Mouse (Mus musculus): ENCODE measurements at regions not wholly inside any gene's neighbourhood (a gene's known extent, or its start where the extent isn't known, plus 50 kb on each side); places are given as distances from the start of the nearest gene placed in this dataset.
A peak's percentile ranks its signal among the peaks of the same experiment; 100 is the strongest.

DNA sequence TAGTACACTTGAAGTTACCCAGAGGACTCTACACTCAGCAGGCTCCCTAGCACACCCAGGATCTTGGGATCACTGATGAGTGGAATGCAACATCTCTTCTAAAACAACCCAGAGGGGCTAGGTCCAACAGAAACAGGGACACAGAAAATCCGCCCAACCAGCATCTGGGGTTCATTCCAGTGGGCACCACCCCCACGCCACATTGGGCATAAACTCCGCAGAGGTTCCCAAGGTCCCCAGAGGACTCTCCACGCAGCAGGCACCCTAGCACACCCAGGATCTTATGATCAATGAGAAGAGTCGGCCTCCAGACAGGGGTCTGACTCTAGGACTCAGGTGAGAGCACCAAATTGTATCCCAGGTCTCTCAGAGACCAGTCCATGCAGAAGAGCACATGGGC, 1236.9 kb upstream of the B3galt2 start:
- DNase-seq (ENCODE audit: low spot score in 2 of 2): no peak
- intact Hi-C loops (cut with DNase I): no loop called here

DNA sequence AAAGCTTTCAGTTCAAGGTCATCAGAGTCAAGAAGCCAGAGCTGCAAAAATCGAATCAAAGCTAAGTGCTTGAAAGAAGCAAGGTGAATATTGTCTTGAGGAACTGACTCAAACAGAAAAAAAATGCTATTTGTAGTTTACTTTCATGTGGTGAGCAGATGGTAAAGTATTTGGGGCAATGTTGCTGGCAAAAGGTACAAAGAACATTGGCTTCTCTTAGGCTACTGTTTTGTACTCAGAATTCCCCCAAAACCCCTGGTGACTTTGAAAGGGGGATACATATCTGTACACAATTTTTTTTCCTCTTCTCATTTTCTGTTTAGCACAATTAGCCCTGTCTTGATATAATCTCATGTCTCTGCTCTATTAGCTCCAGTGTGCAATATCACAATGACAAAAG, 1217.8 kb upstream of the B3galt2 start:
- no peak for DNase-seq (ENCODE audit: low spot score in 2 of 2)
- intact Hi-C loops (cut with DNase I): no loop called here

DNA sequence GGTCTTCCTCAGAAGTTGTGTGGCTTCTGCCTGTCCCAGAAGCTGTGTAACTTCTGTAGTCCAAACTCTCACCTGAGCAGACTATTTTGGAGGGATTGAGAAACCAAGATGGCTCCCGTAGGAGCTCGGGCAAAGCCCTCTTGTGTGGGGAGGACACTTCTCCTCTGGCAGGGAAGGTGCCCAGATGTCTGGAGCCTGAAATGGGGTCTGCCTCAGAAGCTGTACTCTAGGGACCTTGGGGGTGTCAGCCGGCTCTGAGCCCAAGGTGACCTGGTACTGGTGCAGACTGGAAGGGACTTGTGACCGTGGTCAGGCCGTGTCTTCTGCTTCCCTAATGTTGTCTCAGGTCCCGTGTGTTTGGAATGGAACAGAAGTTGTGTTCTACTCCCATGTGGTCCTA, 1207.2 kb upstream of the B3galt2 start:
- no peak for DNase-seq (ENCODE audit: low spot score in 2 of 2)
- intact Hi-C loops (cut with DNase I): no loop called here

DNA sequence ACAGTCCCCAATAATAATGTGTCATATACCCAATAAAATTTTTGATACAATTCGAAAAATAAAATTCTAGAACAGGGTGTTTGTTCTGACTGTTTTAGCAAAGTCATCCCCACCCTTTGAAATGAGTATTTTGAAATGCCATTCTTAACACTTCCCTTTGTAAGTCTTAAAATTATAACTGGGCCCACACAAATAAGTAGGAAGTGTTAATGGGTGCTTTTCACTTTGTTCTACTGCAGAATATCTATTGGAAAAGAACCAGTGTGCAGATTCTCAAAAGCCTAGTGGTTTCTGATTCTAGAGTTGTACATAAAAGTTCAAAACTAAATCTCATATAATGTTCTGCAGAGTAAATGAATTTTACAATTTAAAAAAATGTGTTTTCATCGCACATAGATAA, 1198.9 kb upstream of the B3galt2 start:
- intact Hi-C loops (cut with DNase I): loop anchor here (10.0 kb wide), 1 partner anchor 213 kb away; no protein-coding TSS in a partner anchor
- DNase-seq (ENCODE audit: low spot score in 2 of 2): peak in 1 of 2 experiments; percentile 73

DNA sequence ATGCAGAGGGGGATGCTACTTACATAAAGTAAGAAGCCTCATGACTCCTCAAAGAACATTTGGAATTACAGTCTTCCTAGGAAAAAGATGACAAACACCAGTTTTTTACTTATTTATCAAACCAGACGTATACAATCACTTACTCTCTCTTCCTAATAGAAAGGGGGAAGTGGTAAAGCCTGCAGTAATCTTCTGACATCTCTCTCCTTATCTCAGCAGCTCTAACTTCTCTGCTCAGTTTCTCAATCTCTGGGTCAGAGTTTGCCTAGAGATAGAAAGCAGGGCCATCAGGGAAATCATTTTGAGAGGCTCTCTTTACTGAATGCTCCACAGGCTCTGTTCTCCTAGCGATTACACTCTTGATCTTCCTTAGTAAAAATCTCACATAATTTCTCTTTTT, 1172.2 kb upstream of the B3galt2 start:
- no peak for DNase-seq (ENCODE audit: low spot score in 2 of 2)
- intact Hi-C loops (cut with DNase I): no loop called here

DNA sequence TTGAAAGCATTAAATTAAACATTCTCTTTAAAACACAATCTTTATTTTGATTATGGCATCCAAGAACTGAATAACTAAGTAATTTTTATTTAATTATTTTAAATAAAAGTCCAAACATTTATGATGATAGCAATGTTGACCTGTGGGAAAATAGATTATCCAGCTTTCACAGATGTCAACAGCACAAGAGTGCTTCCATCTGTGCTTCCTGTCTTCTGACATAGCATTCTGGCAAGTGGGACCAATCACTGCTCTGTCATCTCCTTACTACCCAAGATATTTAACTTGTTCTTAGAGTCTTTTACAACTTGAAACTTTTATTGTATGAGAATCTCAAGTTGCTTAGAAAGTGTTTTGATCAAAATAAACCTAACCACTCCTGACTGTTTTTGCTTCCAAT, 1170.3 kb upstream of the B3galt2 start:
- intact Hi-C loops (cut with DNase I): no loop called here
- no peak for DNase-seq (ENCODE audit: low spot score in 2 of 2)
